Mouse (Mus musculus): ENCODE measurements around the gene Lsm7. TPM values are rescaled to one million over a fixed set of nuclear protein-coding genes. Genes with fewer than 3 reads are reported as not detected.

Gene Lsm7
- total and polyA plus RNA-seq, 3 experiments, result 198 to 411 (median 374) TPM

DNA sequence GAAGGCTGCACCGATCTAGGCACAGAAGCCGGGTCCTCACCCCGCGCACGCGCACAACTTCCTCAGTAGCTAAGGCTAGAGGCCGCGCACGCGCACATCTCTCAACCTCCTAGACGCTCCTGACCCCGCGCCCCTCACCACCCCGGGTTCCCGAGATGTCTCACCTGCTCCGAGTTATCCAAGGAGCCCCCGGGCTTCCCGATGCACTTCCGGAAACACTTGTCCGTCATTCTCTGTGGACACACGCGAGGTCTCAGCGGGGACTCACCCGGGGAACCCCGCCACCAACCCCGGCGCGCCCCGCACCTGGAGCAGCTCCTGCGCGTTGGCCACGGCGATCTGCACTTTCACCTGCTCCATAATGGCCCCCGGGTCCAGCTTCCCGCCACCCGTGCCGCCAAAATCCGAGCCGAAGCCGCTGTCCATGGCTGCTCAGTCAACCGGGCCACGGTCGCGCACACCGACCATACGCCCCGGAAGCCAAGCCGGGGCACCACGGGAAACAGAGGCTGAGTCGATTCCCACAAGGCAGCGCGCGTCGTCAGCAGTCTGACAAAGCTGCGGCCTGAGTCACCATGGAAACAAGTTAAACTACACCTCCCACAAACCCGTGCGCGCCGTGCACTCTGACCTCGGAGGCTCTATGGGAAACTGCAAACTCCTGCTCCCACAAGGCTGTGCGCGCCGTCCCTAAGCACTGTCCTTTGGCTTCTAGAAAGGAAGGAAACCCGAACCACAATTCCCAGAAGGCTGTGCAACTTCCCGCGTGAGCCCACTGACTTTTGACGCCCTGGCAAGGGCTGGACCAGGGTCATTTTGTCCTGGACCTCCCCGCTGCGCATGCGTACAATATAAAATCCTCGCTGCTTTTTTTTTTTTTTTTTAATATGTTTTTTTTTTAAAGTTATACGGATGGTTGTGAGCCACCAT lies 45.6 kb upstream of the Lsm7 start, which contains the start of gene Timm13 (continued):
- TF ChIP-seq RCOR1 (conservative IDR thresholded peaks at IDR 0.05; ENCODE audit: low read depth, low read length) (no peak), MYC (IDR thresholded peaks at IDR 0.05; ENCODE audit: low read depth, low read length) (peak; percentile 77; the same call in 1 of the 2 replicates), EP300 (IDR thresholded peaks at IDR 0.05; ENCODE audit: low read length) (no peak), JUND (conservative IDR thresholded peaks at IDR 0.05; ENCODE audit: low read depth, low read length) (no peak), POLR2AphosphoS2 (IDR thresholded peaks at IDR 0.05; ENCODE audit: low read depth, low read length) (peak; percentile 87), MAX (IDR thresholded peaks at IDR 0.05; ENCODE audit: low read length) (peak; percentile 94), ETS1 (conservative IDR thresholded peaks at IDR 0.05; ENCODE audit: low read depth, low read length) (no peak), RAD21 (IDR thresholded peaks at IDR 0.05; ENCODE audit: low read depth, low read length) (no peak), MAZ (IDR thresholded peaks at IDR 0.05; ENCODE audit: low read depth, low read length) (no peak), GABPA (IDR thresholded peaks at IDR 0.05; ENCODE audit: insufficient replicate concordance, low read depth, low read length) (peak; percentile 88; the same call in 1 of the 2 replicates), E2F4 (IDR thresholded peaks at IDR 0.05; ENCODE audit: insufficient replicate concordance, low read depth, low read length) (no peak), USF1 (IDR thresholded peaks at IDR 0.05; ENCODE audit: low read depth, low read length) (no peak), UBTF (IDR thresholded peaks at IDR 0.05; ENCODE audit: low read depth, low read length) (no peak), CTCF (conservative IDR thresholded peaks at IDR 0.05 in 1 of 2, IDR thresholded peaks at IDR 0.05 in 1 of 2; ENCODE audit: low read depth in 2 of 2, low read length in 2 of 2) (no peak), JUN (IDR thresholded peaks at IDR 0.05; ENCODE audit: insufficient read depth, low read depth, low read length) (no peak), CHD2 (IDR thresholded peaks at IDR 0.05; ENCODE audit: low read length) (peak; percentile 98), ZNF384 (IDR thresholded peaks at IDR 0.05; ENCODE audit: low read depth, low read length) (peak; percentile 94)

GRCm38 (mm10) chr10:80899591-80900317 lies 44.7 kb upstream of the Lsm7 start:
- no peak overlapping the region; the same call in 1 of the 2 replicates for H3K27ac ChIP-seq (ENCODE audit: insufficient read depth, low read depth)
- H3K4me2 ChIP-seq (ENCODE audit: insufficient read depth, low read depth, poor library complexity, severe bottlenecking), result peak overlapping the region; percentile 78
- H3K36me3 ChIP-seq (replicated peaks in 1 of 2; ENCODE audit: control insufficient read depth in 1 of 2, insufficient read depth in 1 of 2, low read length in 1 of 2), result peaks cover 41 to 68% of the 10 kb centered on the region in 2 experiments

More at GRCm38 (mm10) chr10:80899591-80900317, 44.7 kb upstream of the Lsm7 start:
- H3K9ac ChIP-seq (ENCODE audit: insufficient read depth, low read depth), result peak overlapping the region; percentile 89
- DNase-seq (ENCODE audit: extremely low read depth), result no peak
- no peaks in the 10 kb centered on the region for H3K9me3 ChIP-seq (replicated peaks; ENCODE audit: low read length)
- peak overlapping the region; percentile 76 to 88 (median 84) for H3K4me3 ChIP-seq (replicated peaks in 1 of 3; ENCODE audit: low read depth in 2 of 3, low read length in 2 of 3, poor library complexity in 1 of 3)
- in situ Hi-C loops (cut with MboI; ENCODE audit: low pct_ligation_motif_present, low pct_unique_long_range_greater_than_20kb, low sequenced_read_pairs), result no loop called here
- dilution Hi-C loops (cut with MboI; ENCODE audit: extremely low pct_ligation_motif_present, extremely low pct_unique_long_range_greater_than_20kb, low sequenced_read_pairs), result no loop called here
- TF ChIP-seq MXI1 (IDR thresholded peaks at IDR 0.05; ENCODE audit: low read depth, low read length) (peak; percentile 59; the same call in 1 of the 2 replicates), NELFE (IDR thresholded peaks at IDR 0.05; ENCODE audit: low read depth, low read length) (no peak)
- H3K4me1 ChIP-seq (ENCODE audit: control insufficient read depth in 1 of 2, insufficient read depth in 2 of 2), result peaks cover 8 to 21% of the 10 kb centered on the region in 2 experiments; a peak in 3 of 4 replicates
- peaks cover 10% of the 10 kb centered on the region; the same call in 1 of the 2 replicates for H3K79me2 ChIP-seq (replicated peaks; ENCODE audit: control insufficient read depth, extremely low read depth, insufficient read depth, poor library complexity, severe bottlenecking)
- H3K27me3 ChIP-seq (replicated peaks), result no peaks in the 10 kb centered on the region

All from CH12.LX (cell line).